Mouse (Mus musculus) midbrain, embryonic 14.5 days (tissue): ENCODE measurements around the gene Hpd. TPM values are rescaled to one million over a fixed set of nuclear protein-coding genes. Genes with fewer than 3 reads are reported as not detected.

Experiments
- ATAC-seq: fragments of 200-750 bp; cut with Nextera tagmentation; 2 replicates; pipeline ENCODE4 v1.8.0; 2017; ENCODE audit warnings: moderate number of reproducible peaks, moderate library complexity; ENCODE audit not compliant: low FRiP score, low TSS enrichment
- DNase-seq: peaks from one replicate; pipeline ENCODE4 v3.0.0-alpha.2; 2015
- H3K27ac ChIP-seq: fragments of 300-500 bp; sonication (generic); replicated peaks from 2 replicates; pipeline ENCODE4 v1.5.1; 2014; ENCODE audit warnings: mild to moderate bottlenecking, low read depth, low read length, moderate library complexity
- H3K27me3 ChIP-seq: fragments of 300-500 bp; sonication (generic); 2 replicates; pipeline ENCODE4 v1.6.1; 2014; ENCODE audit warnings: low read length, control low read depth, mixed read lengths; ENCODE audit not compliant: control insufficient read depth, insufficient read depth
- H3K36me3 ChIP-seq: fragments of 300-500 bp; sonication (generic); 2 replicates; pipeline ENCODE4 v1.6.1; 2014; ENCODE audit warnings: low read length, control low read depth; ENCODE audit not compliant: control insufficient read depth, insufficient read depth
- H3K4me1 ChIP-seq: fragments of 300-500 bp; sonication (generic); 2 replicates; pipeline ENCODE4 v1.6.1; 2014; ENCODE audit warnings: mild to moderate bottlenecking, antibody characterized with exemption, low read length, control low read depth; ENCODE audit not compliant: control insufficient read depth, insufficient read depth
- H3K4me2 ChIP-seq: fragments of 300-500 bp; sonication (generic); 2 replicates; pipeline ENCODE4 v1.6.1; 2014; ENCODE audit warnings: mild to moderate bottlenecking, low read length, moderate library complexity
- H3K4me3 ChIP-seq: fragments of 300-500 bp; sonication (generic); replicated peaks from 2 replicates; pipeline ENCODE4 v1.5.1; 2014; ENCODE audit warnings: low read depth, low read length
- H3K9ac ChIP-seq: fragments of 300-500 bp; sonication (generic); replicated peaks from 2 replicates; pipeline ENCODE4 v1.6.1; 2014; ENCODE audit warnings: mild to moderate bottlenecking, low read length, moderate library complexity
- H3K9me3 ChIP-seq: fragments of 300-500 bp; sonication (generic); 2 replicates; pipeline ENCODE4 v1.6.1; 2016; ENCODE audit warnings: low read length, control low read depth, mixed read lengths; ENCODE audit not compliant: control insufficient read depth
- WGBS: fragments of 180-500 bp; shearing (Covaris S2); extraction: QIAGEN DNeasy Blood & Tissue Kit; methylation state at CpG from one replicate; pipeline ENCODE4 v1.1.7; 2014; 5-methylcytosine and 5-hydroxymethylcytosine counted together
- polyA plus RNA-seq: library from polyadenylated mRNA; unstranded; fragments of >200 nt; fragmentation: Nextera tagmentation; extraction: Ambion mirVana; gene quantifications from 2 replicates; pipeline ENCODE4 v1.2.1, GENCODE M21; 2014

Gene Hpd
- polyA plus RNA-seq, 1 experiment from 2014 or later: not detected

GRCm38 (mm10) chr5:123122181-123122580 lies 60.3 kb downstream of the Hpd start:
- Histone ChIP-seq H3K9me3 (no peaks in the 10 kb centered on the region), H3K36me3 (peaks cover 28% of the 10 kb centered on the region), H3K4me2 (no peak overlapping the region), H3K4me1 (0 out of 2 replicates have a peak, but pooled peaks cover 3% of the 10 kb centered on the region), H3K4me3 (no peak overlapping the region), H3K9ac (no peak overlapping the region), H3K27me3 (no peaks in the 10 kb centered on the region), H3K27ac (no peak overlapping the region)
- DNase-seq: no peak
- ATAC-seq: no peak
- 86% methylated on average over 4 of the region's 4 CpGs for WGBS

Other genes starting within 250 kb of the Hpd start
- 83.3 and 99.9 TPM in 2 replicates for gene Kdm2b, start 192.9 kb downstream of the Hpd start, polyA plus RNA-seq
- 12.9 and 14.0 TPM in 2 replicates for gene Orai1, start 167.7 kb downstream of the Hpd start, polyA plus RNA-seq
- gene Morn3, start 135.7 kb downstream of the Hpd start, polyA plus RNA-seq: not detected in 2 replicates
- 12.7 and 13.1 TPM in 2 replicates for gene Tmem120b, start 114.3 kb downstream of the Hpd start, polyA plus RNA-seq
- gene Rhof, start 50.0 kb downstream of the Hpd start, polyA plus RNA-seq: 7.1 and 8.9 TPM in 2 replicates
- gene Setd1b, start 40.5 kb downstream of the Hpd start, polyA plus RNA-seq: 14.2 and 15.0 TPM in 2 replicates
- 51.3 and 61.2 TPM in 2 replicates for gene Psmd9, start 13.3 kb downstream of the Hpd start, polyA plus RNA-seq
- 0.46 and 1.2 TPM in 2 replicates for gene Wdr66, start 69.4 kb upstream of the Hpd start, polyA plus RNA-seq
- 42.4 and 44.0 TPM in 2 replicates for gene Bcl7a, start 161.1 kb upstream of the Hpd start, polyA plus RNA-seq
- 18.7 and 23.0 TPM in 2 replicates for gene Mlxip, start 212.1 kb upstream of the Hpd start, polyA plus RNA-seq